Mouse (Mus musculus): ENCODE measurements around the gene Arhgap24. TPM values are rescaled to one million over a fixed set of nuclear protein-coding genes. Genes with fewer than 3 reads are reported as not detected.

Gene Arhgap24
- total RNA-seq (2012; rRNA removed) (23.5 and 34.7 TPM in 2 replicates), total RNA-seq (2014; rRNA removed) (45.8 and 47.9 TPM in 2 replicates), polyA plus RNA-seq (2012; ENCODE audit: insufficient read length, low read depth) (51.6 and 53.7 TPM in 2 replicates)

DNA sequence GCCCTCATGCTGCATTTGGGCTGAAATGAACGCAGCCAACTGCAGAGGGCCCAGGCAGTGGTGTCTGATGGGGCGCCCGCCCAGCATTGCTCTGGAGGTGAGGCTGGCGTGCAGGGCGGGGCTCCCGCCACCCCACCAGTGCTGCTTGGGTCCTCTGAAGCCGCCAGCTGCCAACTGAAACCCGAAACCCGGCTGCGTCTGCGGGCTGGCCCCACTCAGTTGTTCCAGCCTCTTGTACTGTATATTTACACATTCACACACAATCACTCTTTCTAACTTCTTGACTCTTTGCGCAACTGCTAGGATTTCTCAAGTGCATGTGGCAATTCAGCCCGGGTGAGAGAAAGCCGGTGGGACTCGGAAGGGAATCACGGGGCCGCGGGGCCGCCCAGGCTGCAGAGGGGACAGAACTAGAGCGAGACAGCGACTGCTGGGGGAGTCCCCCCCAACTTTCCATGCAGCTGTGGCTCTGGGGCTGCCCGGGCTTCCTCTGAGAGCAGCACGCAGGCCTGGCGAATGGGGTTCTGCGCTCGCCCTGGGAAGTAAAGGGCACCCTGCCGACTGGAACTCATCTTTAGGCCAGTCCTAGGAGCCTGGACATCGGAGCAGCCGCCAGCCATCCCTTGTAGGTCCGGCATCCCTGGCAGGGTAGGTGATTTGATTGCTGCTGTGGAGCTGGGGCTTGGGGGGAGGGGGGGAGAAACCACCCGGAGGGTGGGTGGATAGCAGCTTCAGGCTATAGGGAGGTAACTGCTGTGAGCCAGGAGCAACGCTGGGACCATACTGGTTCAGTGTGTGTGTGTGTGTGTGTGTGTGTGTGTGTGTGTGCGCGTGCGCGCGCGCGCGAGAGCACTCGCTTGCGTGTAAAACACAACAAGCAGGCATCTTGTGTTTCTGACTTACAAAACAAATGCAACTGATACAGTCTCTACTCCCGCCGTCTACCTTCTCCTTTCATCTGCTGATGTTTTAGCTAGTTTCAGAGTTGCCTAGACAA lies at the start of gene Arhgap24:
Gene Arhgap24, plus strand, starts transcription at position 177 of the 997 bp plus-strand sequence.
- Histone ChIP-seq H3K9me3 (replicated peaks; ENCODE audit: low read length) (no peaks in the 10 kb centered on the region), H3K4me3 (replicated peaks in 1 of 3; ENCODE audit: low read depth in 2 of 3, low read length in 2 of 3, poor library complexity in 1 of 3) (peak within 1 kb of the TSS; percentile 67 to 90 (median 76)), H3K27me3 (replicated peaks) (no peaks in the 10 kb centered on the region), H3K9ac (ENCODE audit: insufficient read depth, low read depth) (peak within 1 kb of the TSS; percentile 72), H3K27ac (ENCODE audit: insufficient read depth, low read depth) (peak within 1 kb of the TSS; percentile 95), H3K79me2 (replicated peaks; ENCODE audit: control insufficient read depth, extremely low read depth, insufficient read depth, poor library complexity, severe bottlenecking) (peaks cover 39% of the 10 kb centered on the region), H3K4me1 (ENCODE audit: control insufficient read depth in 1 of 2, insufficient read depth in 2 of 2) (peaks cover 8 to 47% of the 10 kb centered on the region in 2 experiments), H3K36me3 (replicated peaks in 1 of 2; ENCODE audit: control insufficient read depth in 1 of 2, insufficient read depth in 1 of 2, low read length in 1 of 2) (peaks cover 0 to 22% of the 10 kb centered on the region in 2 experiments), H3K4me2 (ENCODE audit: insufficient read depth, low read depth, poor library complexity, severe bottlenecking) (peak within 1 kb of the TSS; percentile 96)
- dilution Hi-C loops (cut with MboI; ENCODE audit: extremely low pct_ligation_motif_present, extremely low pct_unique_long_range_greater_than_20kb, low sequenced_read_pairs): no loop called here
- in situ Hi-C loops (cut with MboI; ENCODE audit: low pct_ligation_motif_present, low pct_unique_long_range_greater_than_20kb, low sequenced_read_pairs): no loop called here
- DNase-seq (ENCODE audit: extremely low read depth): peak; percentile 93
- TF ChIP-seq MAX (IDR thresholded peaks at IDR 0.05; ENCODE audit: low read length) (peak; percentile 79), SIN3A (IDR thresholded peaks at IDR 0.05; ENCODE audit: low read length) (peak; percentile 75), KAT2A (IDR thresholded peaks at IDR 0.05; ENCODE audit: insufficient replicate concordance, low read length) (0 out of 2 replicates have a peak, but pooled peaks have one; percentile 38), MEF2A (IDR thresholded peaks at IDR 0.05; ENCODE audit: borderline replicate concordance, low read depth, low read length) (peak; percentile 86; the same call in 1 of the 2 replicates), MAFK (IDR thresholded peaks at IDR 0.05; ENCODE audit: insufficient replicate concordance, low read length) (0 out of 2 replicates have a peak, but pooled peaks have one; percentile 33), ZKSCAN1 (IDR thresholded peaks at IDR 0.05; ENCODE audit: borderline replicate concordance, low read depth, low read length) (no peak), USF1 (IDR thresholded peaks at IDR 0.05; ENCODE audit: low read depth, low read length) (no peak), TCF12 (IDR thresholded peaks at IDR 0.05; ENCODE audit: low read depth, low read length) (peak; percentile 93), HCFC1 (IDR thresholded peaks at IDR 0.05; ENCODE audit: low read depth, low read length) (no peak), MXI1 (IDR thresholded peaks at IDR 0.05; ENCODE audit: low read depth, low read length) (peak; percentile 74), TBP (conservative IDR thresholded peaks at IDR 0.05; ENCODE audit: low read depth, low read length) (peak; percentile 82), GABPA (IDR thresholded peaks at IDR 0.05; ENCODE audit: insufficient replicate concordance, low read depth, low read length) (no peak), NRF1 (IDR thresholded peaks at IDR 0.05; ENCODE audit: low read depth, low read length) (peak; percentile 79), RCOR1 (conservative IDR thresholded peaks at IDR 0.05; ENCODE audit: low read depth, low read length) (peak; percentile 78; the same call in 1 of the 2 replicates), JUND (conservative IDR thresholded peaks at IDR 0.05; ENCODE audit: low read depth, low read length) (no peak), BHLHE40 (IDR thresholded peaks at IDR 0.05; ENCODE audit: low read depth, low read length) (peak; percentile 89), CHD2 (IDR thresholded peaks at IDR 0.05; ENCODE audit: low read length) (no peak; the same call in 1 of the 2 replicates), SMC3 (IDR thresholded peaks at IDR 0.05; ENCODE audit: low read depth, low read length) (peak; percentile 2; the same call in 1 of the 2 replicates), POLR2AphosphoS2 (IDR thresholded peaks at IDR 0.05; ENCODE audit: low read depth, low read length) (peak; percentile 66; the same call in 1 of the 2 replicates), E2F4 (IDR thresholded peaks at IDR 0.05; ENCODE audit: insufficient replicate concordance, low read depth, low read length) (0 out of 2 replicates have a peak, but pooled peaks have one; percentile 38), PAX5 (IDR thresholded peaks at IDR 0.05; ENCODE audit: low read length) (no peak), ZC3H11A (IDR thresholded peaks at IDR 0.05; ENCODE audit: low read depth, low read length) (no peak), RAD21 (IDR thresholded peaks at IDR 0.05; ENCODE audit: low read depth, low read length) (peak; percentile 14; the same call in 1 of the 2 replicates), USF2 (conservative IDR thresholded peaks at IDR 0.05; ENCODE audit: low read depth, low read length) (no peak), MYC (IDR thresholded peaks at IDR 0.05; ENCODE audit: low read depth, low read length) (peak; percentile 44; the same call in 1 of the 2 replicates), ZNF384 (IDR thresholded peaks at IDR 0.05; ENCODE audit: low read depth, low read length) (0 out of 2 replicates have a peak, but pooled peaks have one; percentile 10), ETS1 (conservative IDR thresholded peaks at IDR 0.05; ENCODE audit: low read depth, low read length) (peak; percentile 94), MAZ (IDR thresholded peaks at IDR 0.05; ENCODE audit: low read depth, low read length) (no peak; the same call in 1 of the 2 replicates), IRF4 (IDR thresholded peaks at IDR 0.05; ENCODE audit: low read depth, low read length) (peak; percentile 68; the same call in 1 of the 2 replicates), CTCF (conservative IDR thresholded peaks at IDR 0.05 in 1 of 2, IDR thresholded peaks at IDR 0.05 in 1 of 2; ENCODE audit: low read depth in 2 of 2, low read length in 2 of 2) (peak in 1 of 2 experiments; percentile 30; a peak in 2 of 4 replicates), ZMIZ1 (IDR thresholded peaks at IDR 0.05; ENCODE audit: low read depth, low read length) (peak; percentile 51; the same call in 1 of the 2 replicates), ELF1 (IDR thresholded peaks at IDR 0.05; ENCODE audit: low read depth, low read length) (peak; percentile 55), POLR2A (IDR thresholded peaks at IDR 0.05; ENCODE audit: low read depth, low read length) (peak; percentile 61), NELFE (IDR thresholded peaks at IDR 0.05; ENCODE audit: low read depth, low read length) (peak; percentile 54), EP300 (IDR thresholded peaks at IDR 0.05; ENCODE audit: low read length) (peak; percentile 64; the same call in 1 of the 2 replicates), UBTF (IDR thresholded peaks at IDR 0.05; ENCODE audit: low read depth, low read length) (peak; percentile 30; the same call in 1 of the 2 replicates)
